Mouse (Mus musculus) C2C12 (cell line): Measurements from ENCODE around the gene Cd244a. TPM values are rescaled to one million over a fixed set of nuclear protein-coding genes. Genes with fewer than 3 reads are reported as not detected.

Experiments used
- H3K27me3 ChIP-seq: one replicate; pipeline ENCODE4 v1.6.1; 2011; ENCODE audit not compliant: control insufficient read depth, insufficient read depth, insufficient read length
- H3K36me3 ChIP-seq: one replicate; pipeline ENCODE4 v1.6.1; 2011; ENCODE audit not compliant: control insufficient read depth, insufficient read depth
- H3K4me3 ChIP-seq: one replicate; pipeline ENCODE4 v1.5.1; 2011; ENCODE audit warnings: mild to moderate bottlenecking, control low read depth; ENCODE audit not compliant: poor library complexity, insufficient read depth, severe bottlenecking
- H3K79me2 ChIP-seq: one replicate; pipeline ENCODE4 v1.6.1; 2011; ENCODE audit not compliant: control insufficient read depth, insufficient read depth
- H3K79me3 ChIP-seq: one replicate; pipeline ENCODE4 v1.6.1; 2011; ENCODE audit warnings: low read depth, control low read depth
- H3ac ChIP-seq: one replicate; pipeline ENCODE3; 2011; ENCODE audit warnings: low read depth; ENCODE audit not compliant: control insufficient read depth, insufficient read length
- CEBPB ChIP-seq: IDR thresholded peaks from one replicate; pipeline ENCODE4 v1.6.1; 2011; ENCODE audit warnings: low read depth, mild to moderate bottlenecking, control low read depth, moderate library complexity
- CTCF ChIP-seq: IDR thresholded peaks from one replicate; pipeline ENCODE4 v1.5.1; 2011; ENCODE audit not compliant: control insufficient read depth, insufficient read depth, insufficient read length
- FOSL1 ChIP-seq: IDR thresholded peaks from one replicate; pipeline ENCODE4 v1.8.0; 2011; ENCODE audit warnings: mild to moderate bottlenecking, low read length; ENCODE audit not compliant: poor library complexity, insufficient read depth, severe bottlenecking
- MAX ChIP-seq: IDR thresholded peaks from one replicate; pipeline ENCODE4 v1.6.1; 2011; ENCODE audit warnings: mild to moderate bottlenecking, control low read depth
- MYOD1 ChIP-seq: IDR thresholded peaks from one replicate; pipeline ENCODE4 v1.6.1; 2011; ENCODE audit warnings: low read depth; ENCODE audit not compliant: control insufficient read depth, insufficient read length
- MYOG ChIP-seq: IDR thresholded peaks from one replicate; pipeline ENCODE4 v1.6.1; 2011; ENCODE audit not compliant: control insufficient read depth, insufficient read length; ENCODE audit errors: extremely low read depth
- USF1 ChIP-seq: IDR thresholded peaks from one replicate; pipeline ENCODE4 v1.6.1; 2011; ENCODE audit warnings: low read depth, mild to moderate bottlenecking, control low read depth, moderate library complexity
- long read RNA-seq, 2 experiments: library from polyadenylated mRNA; unstranded; transcript quantifications; one replicate each; pipeline ENCODE4 v2.0.0; 2019 to 2020
- polyA plus RNA-seq: library from polyadenylated mRNA; unstranded; fragments of >200 nt; fragmentation: generic; extraction: Trizol; gene quantifications from one replicate; pipeline ENCODE4 v1.2.1, GENCODE M21; 2012; ENCODE audit warnings: missing spikeins

Cd244a gene
- not detected for polyA plus RNA-seq
- long read RNA-seq, experiment 1: 0 reads
- long read RNA-seq, experiment 2, partial matches to known transcripts: 0 of 3 reads
- long read RNA-seq, experiment 2, other reads (novel, unspliced or antisense): 2 of 3 reads

DNA sequence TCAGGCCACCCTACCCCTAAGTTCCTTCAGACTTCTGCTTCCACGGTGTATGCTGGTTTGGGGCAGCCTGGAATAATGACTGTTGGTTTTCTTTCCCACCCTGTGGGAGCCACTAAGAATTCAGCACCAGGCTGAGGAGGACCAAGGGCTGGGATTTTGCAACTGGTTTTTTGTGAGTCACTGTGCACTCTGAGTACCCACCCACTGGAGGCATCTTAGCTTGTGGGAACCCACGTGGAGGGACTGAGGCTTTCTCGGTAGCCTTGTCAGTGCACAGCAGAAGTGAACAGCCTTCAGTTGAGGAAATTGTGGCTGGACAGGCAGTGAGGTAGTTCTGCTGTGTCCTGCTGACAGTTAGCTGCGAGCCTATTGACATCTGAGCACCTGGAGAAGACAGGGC, at the start of gene Cd244a:
Cd244a (plus strand) TSS at position 296 of the 400 bp plus-strand sequence.
- no peaks in the 10 kb centered on the region for H3K27me3 ChIP-seq
- H3K36me3 ChIP-seq: no peaks in the 10 kb centered on the region
- H3K4me3 ChIP-seq: no peak within 1 kb of the TSS
- no peak for TF ChIP-seq CTCF
- TF ChIP-seq CEBPB: no peak
- no peak for TF ChIP-seq MAX
- no peak for TF ChIP-seq USF1
- no peak for TF ChIP-seq MYOG
- TF ChIP-seq MYOD1: no peak
- TF ChIP-seq FOSL1: no peak
- H3ac ChIP-seq: no peak within 1 kb of the TSS
- H3K79me3 ChIP-seq: no peaks in the 10 kb centered on the region
- no peaks in the 10 kb centered on the region for H3K79me2 ChIP-seq

DNA sequence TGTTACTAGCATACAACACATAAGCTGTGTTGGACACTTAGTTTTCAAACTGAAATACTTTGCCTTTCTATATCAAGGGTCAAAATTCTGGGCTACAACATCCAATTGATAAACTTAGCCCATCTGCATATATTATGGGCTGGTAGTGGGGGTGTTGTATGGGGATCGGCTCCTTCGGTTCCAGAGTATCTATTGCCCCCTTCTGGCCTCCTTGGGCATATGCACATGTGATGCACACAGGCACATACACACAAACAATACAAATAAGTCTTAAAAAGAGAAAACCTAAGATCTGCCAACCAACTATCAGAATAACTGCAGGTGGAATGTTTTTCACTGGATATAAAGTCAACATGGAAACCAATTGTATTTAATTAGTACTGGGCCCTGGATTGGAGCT, 45.8 kb upstream of the Cd244a start:
- TF ChIP-seq USF1: no peak
- H3K79me3 ChIP-seq: no peaks in the 10 kb centered on the region
- no peak overlapping the region for H3K4me3 ChIP-seq
- no peaks in the 10 kb centered on the region for H3K36me3 ChIP-seq
- H3ac ChIP-seq: no peak overlapping the region
- H3K27me3 ChIP-seq: no peaks in the 10 kb centered on the region
- H3K79me2 ChIP-seq: no peaks in the 10 kb centered on the region

DNA sequence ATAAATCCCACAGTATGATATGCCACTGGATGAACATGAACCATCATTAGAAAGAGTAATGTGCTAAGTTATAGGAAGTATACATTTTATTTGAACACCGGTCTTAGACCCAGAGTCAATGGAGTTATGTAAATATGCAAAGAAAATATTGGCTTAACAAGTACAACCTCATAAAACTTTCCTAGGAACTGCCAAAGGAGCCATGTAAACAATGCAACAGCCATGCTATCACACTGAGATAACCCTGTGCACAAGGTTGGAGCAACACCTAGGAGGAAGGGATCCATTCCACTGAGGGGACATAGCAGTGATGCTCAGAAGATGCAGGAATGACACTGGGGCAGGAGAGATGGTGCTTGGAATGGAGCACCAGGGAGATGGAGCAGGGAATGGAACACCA, 45.2 kb upstream of the Cd244a start:
- H3K79me3 ChIP-seq: no peaks in the 10 kb centered on the region
- H3K4me3 ChIP-seq: no peak overlapping the region
- no peak overlapping the region for H3ac ChIP-seq
- no peaks in the 10 kb centered on the region for H3K27me3 ChIP-seq
- no peaks in the 10 kb centered on the region for H3K79me2 ChIP-seq
- H3K36me3 ChIP-seq: no peaks in the 10 kb centered on the region
- no peak for TF ChIP-seq MYOD1

DNA sequence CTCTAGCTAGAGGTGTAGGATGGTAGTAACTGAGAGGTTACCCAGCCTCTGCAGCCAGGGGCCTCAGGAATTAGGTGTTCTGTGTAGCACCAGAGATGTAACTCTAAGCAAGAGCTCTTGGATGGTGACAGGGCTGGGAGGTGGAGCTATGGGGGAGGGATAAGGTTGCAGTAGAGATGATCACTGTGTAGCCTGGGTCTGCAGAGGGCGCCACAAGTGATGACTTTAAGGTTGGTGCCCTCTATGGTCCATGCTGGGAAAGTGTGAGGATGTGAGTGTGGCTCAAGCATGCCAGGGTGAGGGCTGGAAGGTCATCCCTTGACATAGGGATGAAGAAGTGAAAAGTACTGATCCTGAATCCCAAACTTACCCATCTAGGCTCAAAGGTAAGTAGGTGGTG, 44.0 kb upstream of the Cd244a start:
- Histone ChIP-seq H3K27me3 (no peaks in the 10 kb centered on the region), H3K79me2 (no peaks in the 10 kb centered on the region), H3K79me3 (no peaks in the 10 kb centered on the region), H3K36me3 (no peaks in the 10 kb centered on the region), H3K4me3 (no peak overlapping the region), H3ac (no peak overlapping the region)
- TF ChIP-seq MAX (no peak), CEBPB (no peak), USF1 (no peak), MYOD1 (no peak), MYOG (no peak), CTCF (no peak)

- H3K36me3 ChIP-seq: no peaks in the 10 kb centered on the region
- no peaks in the 10 kb centered on the region for H3K79me3 ChIP-seq
- no peaks in the 10 kb centered on the region for H3K79me2 ChIP-seq
- no peaks in the 10 kb centered on the region for H3K27me3 ChIP-seq
- no peak for TF ChIP-seq CTCF
- TF ChIP-seq MAX: no peak
- TF ChIP-seq FOSL1: no peak
- TF ChIP-seq CEBPB: no peak
- no peak for TF ChIP-seq USF1
- no peak for TF ChIP-seq MYOD1
- no peak for TF ChIP-seq MYOG
- no peak overlapping the region for H3K4me3 ChIP-seq
- no peak overlapping the region for H3ac ChIP-seq
Measured at GRCm38 (mm10) chr1:171515557-171515956, 43.4 kb upstream of the Cd244a start.

DNA sequence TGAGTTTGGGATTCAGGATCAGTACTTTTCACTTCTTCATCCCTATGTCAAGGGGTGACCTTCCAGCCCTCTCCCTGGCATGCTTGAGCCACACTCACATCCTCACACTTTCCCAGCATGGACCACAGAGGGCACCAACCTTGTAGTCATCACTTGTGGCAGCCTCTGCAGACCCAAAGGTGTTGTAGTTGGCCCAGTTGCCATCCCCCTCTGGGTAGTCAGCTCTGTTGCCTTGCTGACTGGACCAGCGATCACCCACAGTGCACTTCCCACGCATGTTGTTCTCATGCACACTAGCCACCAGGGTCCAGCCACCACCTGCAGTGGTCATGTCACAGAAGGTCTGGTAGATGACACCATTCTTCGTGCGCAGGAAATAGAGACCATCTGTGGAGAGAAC, 27.6 kb upstream of the Cd244a start:
- Histone ChIP-seq H3ac (no peak overlapping the region), H3K4me3 (no peak overlapping the region), H3K36me3 (no peaks in the 10 kb centered on the region), H3K27me3 (no peaks in the 10 kb centered on the region), H3K79me2 (no peaks in the 10 kb centered on the region), H3K79me3 (no peaks in the 10 kb centered on the region)
- TF ChIP-seq USF1 (no peak), MYOD1 (no peak)

DNA sequence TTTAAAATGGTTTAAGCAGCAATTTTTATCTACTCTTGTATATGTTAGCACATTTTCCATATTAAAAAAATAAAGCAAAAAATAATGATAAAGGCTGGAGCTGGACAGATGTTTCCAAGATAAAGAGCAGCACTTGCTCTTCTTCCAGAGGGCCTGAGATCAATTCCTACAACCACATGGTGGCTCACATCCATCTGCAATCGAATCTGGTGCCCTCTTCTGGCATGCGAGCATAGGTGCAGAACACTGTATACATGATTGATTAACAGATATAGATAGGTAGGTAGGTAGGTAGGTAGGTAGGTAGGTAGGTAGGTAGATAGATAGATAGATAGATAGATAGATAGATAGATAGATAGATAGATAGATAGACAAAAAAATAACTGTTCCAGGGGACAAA, 26.2 kb upstream of the Cd244a start:
- H3K36me3 ChIP-seq: no peaks in the 10 kb centered on the region
- H3K79me2 ChIP-seq: no peaks in the 10 kb centered on the region
- H3K4me3 ChIP-seq: no peak overlapping the region
- H3K27me3 ChIP-seq: no peaks in the 10 kb centered on the region
- H3K79me3 ChIP-seq: no peaks in the 10 kb centered on the region
- TF ChIP-seq MYOG (no peak), MYOD1 (no peak), CEBPB (no peak), FOSL1 (no peak), USF1 (no peak), CTCF (no peak), MAX (no peak)
- no peak overlapping the region for H3ac ChIP-seq
